ENCODE assay signal across 7 mouse cellular contexts in genomic region chr2:34965293-34965692, GRCm38 (mm10). TPM values are rescaled to one million over a fixed set of nuclear protein-coding genes. Genes with fewer than 3 reads are reported as not detected.
DNase-seq lines count a peak whose midpoint lies in the region; ATAC-seq and TF ChIP-seq lines count a peak whose summit lies in the region.

No protein-coding gene starts in this region.

- H3K27ac ChIP-seq in ES-E14 (ENCODE audit: insufficient read depth, low read depth, low read length, poor library complexity, severe bottlenecking) = no peak overlapping the region
- no peak overlapping the region for H3K27ac ChIP-seq in heart, embryonic 14.5 days (replicated peaks in 1 of 2; ENCODE audit: control insufficient read depth in 1 of 2, insufficient read depth in 1 of 2, low read depth in 2 of 2, low read length in 2 of 2)
- H3K27ac ChIP-seq in lung, embryonic 15.5 days = no peak overlapping the region

- no peak; the same call in 1 of the 2 replicates for ATAC-seq in heart, embryonic 14.5 days (ENCODE audit: insufficient number of reproducible peaks, insufficient read depth, low FRiP score, low read depth)
- ATAC-seq in lung, embryonic 15.5 days (ENCODE audit: borderline replicate concordance, extremely low read depth, low FRiP score, low TSS enrichment) = peak; percentile 19; the same call in 1 of the 2 replicates

- DNase-seq in B cell, adult 2 months = peak; percentile 79 to 84
- peak; percentile 50 for DNase-seq in ES-E14 (ENCODE audit: low read depth, low spot score)
- peak; percentile 73 for DNase-seq in testis, postnatal 10 days (ENCODE audit: low spot score)
- DNase-seq in layer of hippocampus, postnatal 36 days = no peak
- DNase-seq in right cerebral cortex, postnatal 4 days = no peak

- no peak overlapping the region; a peak in 1 of 4 replicates for H3K4me3 ChIP-seq in ES-E14 (ENCODE audit: insufficient read depth in 1 of 2, low read depth in 1 of 2, low read length in 2 of 2, poor library complexity in 1 of 2, severe bottlenecking in 1 of 2)
- no peak overlapping the region for H3K4me3 ChIP-seq in heart, embryonic 14.5 days (ENCODE audit: control insufficient read depth in 1 of 2, insufficient read depth in 1 of 2, low read depth in 1 of 2, low read length in 2 of 2)
- no peak overlapping the region for H3K4me3 ChIP-seq in lung, embryonic 15.5 days

- peak overlapping the region; percentile 3; the same call in 1 of the 2 replicates for H3K4me2 ChIP-seq in heart, embryonic 14.5 days (ENCODE audit: low read length)
- no peak overlapping the region; the same call in 1 of the 2 replicates for H3K4me2 ChIP-seq in lung, embryonic 15.5 days

- in situ Hi-C loops in ES-E14 (cut with MboI; ENCODE audit: low sequenced_read_pairs in 2 of 2, unreplicated experiment in 2 of 2) = no loop called here

- H3K9ac ChIP-seq in ES-E14 (ENCODE audit: insufficient read depth, low read depth, low read length, poor library complexity, severe bottlenecking) = no peak overlapping the region
- H3K9ac ChIP-seq in heart, embryonic 14.5 days (ENCODE audit: low read length) = no peak overlapping the region
- H3K9ac ChIP-seq in lung, embryonic 15.5 days = no peak overlapping the region

- H3K36me3 ChIP-seq in ES-E14 (ENCODE audit: control insufficient read depth, insufficient read depth, low read length, poor library complexity, severe bottlenecking) = no peaks in the 10 kb centered on the region
- H3K36me3 ChIP-seq in heart, embryonic 14.5 days (ENCODE audit: control insufficient read depth, insufficient read depth, low read length) = no peaks in the 10 kb centered on the region
- no peaks in the 10 kb centered on the region for H3K36me3 ChIP-seq in lung, embryonic 15.5 days

- H3K4me1 ChIP-seq in ES-E14 (ENCODE audit: control insufficient read depth in 2 of 2, insufficient read depth in 2 of 2, low read length in 2 of 2, poor library complexity in 1 of 2) = peaks cover 5 to 14% of the 10 kb centered on the region in 2 experiments; a peak in 3 of 4 replicates
- peaks cover 0 to 10% of the 10 kb centered on the region in 2 experiments for H3K4me1 ChIP-seq in heart, embryonic 14.5 days (ENCODE audit: control insufficient read depth in 2 of 2, insufficient read depth in 2 of 2, low read length in 2 of 2)
- peaks cover 25% of the 10 kb centered on the region for H3K4me1 ChIP-seq in lung, embryonic 15.5 days

- no peaks in the 10 kb centered on the region for H3K9me3 ChIP-seq in ES-E14 (ENCODE audit: control insufficient read depth, insufficient read depth, low read depth, low read length)
- no peaks in the 10 kb centered on the region for H3K9me3 ChIP-seq in heart, embryonic 14.5 days (ENCODE audit: control insufficient read depth, low read length)
- H3K9me3 ChIP-seq in lung, embryonic 15.5 days = no peaks in the 10 kb centered on the region

- 42% methylated on average over 9 of the region's 9 CpGs for WGBS in heart, embryonic 14.5 days
- WGBS in lung, embryonic 15.5 days = 31% methylated on average over 9 of the region's 9 CpGs

- no peaks in the 10 kb centered on the region for H3K27me3 ChIP-seq in heart, embryonic 14.5 days (ENCODE audit: control insufficient read depth, insufficient read depth, low read length)
- H3K27me3 ChIP-seq in lung, embryonic 15.5 days = no peaks in the 10 kb centered on the region

TF ChIP-seq in ES-E14, 5 proteins besides CTCF, POLR2A, EP300 and RAD21:
- TF ChIP-seq CHD2 (IDR thresholded peaks at IDR 0.05; ENCODE audit: low read depth, low read length) = no peak
- TF ChIP-seq HCFC1 (IDR thresholded peaks at IDR 0.05; ENCODE audit: borderline replicate concordance, insufficient read depth, low read length) = no peak
- no peak for TF ChIP-seq MAFK (IDR thresholded peaks at IDR 0.05; ENCODE audit: insufficient read depth, low read depth, low read length)
- TF ChIP-seq ZNF384 (IDR thresholded peaks at IDR 0.05; ENCODE audit: low read depth, low read length) = no peak
- TF ChIP-seq ZC3H11A (IDR thresholded peaks at IDR 0.05; ENCODE audit: borderline replicate concordance, low read depth, low read length) = no peak

RNA-seq across cellular contexts. Expression of gene Traf1, which starts 3.7 kb away (rescaled TPM):
- 1.2 and 1.3 TPM in 2 replicates for total RNA-seq in ES-E14 (2012; rRNA removed)
- polyA plus RNA-seq in heart, embryonic 14.5 days (2014; fragmentation: Nextera tagmentation; extraction: Ambion mirVana) = 1.8 and 2.0 TPM in 2 replicates
- polyA plus RNA-seq in lung, embryonic 15.5 days (2015; fragmentation: Nextera tagmentation; extraction: Ambion mirVana) = 1.9 and 2.7 TPM in 2 replicates
- 1 to 10 TPM; 2.2 to 3.0 TPM for total RNA-seq in layer of hippocampus, postnatal 36 days (2021)

RNA-seq across cellular contexts. Expression of gene Phf19, which starts 51.5 kb away (rescaled TPM):
- 3.7 and 6.8 TPM in 2 replicates for total RNA-seq in ES-E14 (2012; rRNA removed)
- 3.0 and 3.1 TPM in 2 replicates for polyA plus RNA-seq in heart, embryonic 14.5 days (2014; fragmentation: Nextera tagmentation; extraction: Ambion mirVana)
- polyA plus RNA-seq in lung, embryonic 15.5 days (2015; fragmentation: Nextera tagmentation; extraction: Ambion mirVana) = 3.2 and 4.2 TPM in 2 replicates
- total RNA-seq in layer of hippocampus, postnatal 36 days (2021) = 1 to 10 TPM; 1.1 to 1.3 TPM

Comparison
In these comparisons a context has a peak if more than half of its experiments do, and no peak if none do; other contexts are left out.
1. DNase-seq: peak in B cell, adult 2 months (2 of 2), ES-E14 (single experiment) and testis, postnatal 10 days (single experiment); none in layer of hippocampus, postnatal 36 days (0 of 2) and right cerebral cortex, postnatal 4 days (single experiment).